Mouse (Mus musculus): Measurements from ENCODE around the gene Zcchc14.

DNA sequence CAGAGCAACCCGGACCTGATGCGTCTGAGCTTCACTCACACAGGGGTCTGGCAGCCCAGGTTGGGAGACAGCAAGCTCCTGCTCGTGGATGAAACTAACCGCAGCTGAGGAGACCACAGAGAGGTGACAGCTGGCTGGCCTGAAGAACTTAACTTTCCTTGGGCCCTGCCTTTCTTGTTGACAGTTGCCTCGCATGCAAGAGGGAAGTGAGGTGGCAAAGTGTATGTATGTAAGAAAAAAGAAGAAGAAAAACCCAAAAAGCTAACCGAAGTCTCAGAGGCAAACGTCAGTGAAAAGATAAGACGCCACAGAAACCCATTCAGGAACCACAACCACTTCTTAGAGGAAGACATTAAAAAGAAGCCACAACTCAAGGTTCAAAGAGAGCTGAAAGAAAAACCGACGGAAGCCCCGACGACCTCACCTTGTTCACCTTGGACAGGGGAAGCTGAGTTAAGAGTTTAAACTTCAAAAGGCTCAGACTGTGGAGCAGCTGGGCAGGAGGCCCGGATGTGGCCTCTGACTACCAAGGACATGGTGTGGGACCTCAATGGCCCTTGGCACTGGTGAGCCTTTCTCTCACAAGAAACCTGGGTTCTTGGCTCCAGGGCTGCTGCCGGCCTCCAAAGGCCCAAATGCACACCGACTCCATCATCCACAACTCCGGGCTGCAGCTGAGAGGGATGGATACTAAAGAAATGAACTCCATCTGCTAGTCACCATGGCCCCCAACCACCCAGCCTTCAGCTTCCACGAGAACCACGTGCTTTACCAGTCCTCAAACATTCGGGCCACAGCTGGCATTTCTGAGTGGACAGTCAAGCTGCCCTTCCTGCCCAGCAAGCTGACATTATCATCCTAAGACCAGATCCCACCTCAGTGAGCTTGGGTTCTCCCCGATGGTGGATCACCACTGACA, 2.1 kb downstream of the Zcchc14 start:
- TF ChIP-seq CTCF (IDR thresholded peaks at IDR 0.05; ENCODE audit: borderline replicate concordance, insufficient read depth, low read depth, low read length) (no peak), POLR2A (IDR thresholded peaks at IDR 0.05; ENCODE audit: borderline replicate concordance, insufficient read depth, low read length) (no peak)
